Mouse (Mus musculus) spleen, adult 18-20 months (tissue): ENCODE results near the gene 1810009J06Rik.
"Not testable (repeated sequence)": the region's sequence is repeated elsewhere in the genome, so short reads cannot be mapped to it uniquely, and the experiment has no call there.

Experiments used
- DNase-seq, 2 experiments: peaks; one replicate each; pipeline ENCODE4 v3.0.0; 2022; ENCODE audit warnings: mixed read lengths in 2 of 2

The 1810009J06Rik gene

DNA sequence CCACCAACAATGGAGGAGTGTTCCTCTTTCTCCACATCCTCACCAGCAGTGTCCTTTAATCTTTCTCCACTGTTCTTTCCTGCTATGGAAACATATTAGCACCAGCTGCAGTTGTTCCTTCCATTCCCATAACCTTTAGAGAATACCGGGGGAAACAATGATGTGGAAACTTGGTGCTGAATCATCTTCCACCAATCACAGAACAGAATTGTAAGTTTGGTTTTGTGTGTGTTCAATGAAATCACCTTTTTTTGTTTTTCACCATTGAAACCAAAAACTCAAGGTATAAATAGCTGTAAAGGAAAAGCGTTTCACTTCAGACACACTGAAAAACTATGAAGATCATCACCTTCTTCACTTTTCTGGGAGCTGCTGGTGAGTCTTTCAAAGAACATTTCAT is at the start of gene 1810009J06Rik:
Gene 1810009J06Rik (plus strand): TSS at position 301 of the 400 bp plus-strand sequence.
- DNase-seq, result not testable (repeated sequence)

DNA sequence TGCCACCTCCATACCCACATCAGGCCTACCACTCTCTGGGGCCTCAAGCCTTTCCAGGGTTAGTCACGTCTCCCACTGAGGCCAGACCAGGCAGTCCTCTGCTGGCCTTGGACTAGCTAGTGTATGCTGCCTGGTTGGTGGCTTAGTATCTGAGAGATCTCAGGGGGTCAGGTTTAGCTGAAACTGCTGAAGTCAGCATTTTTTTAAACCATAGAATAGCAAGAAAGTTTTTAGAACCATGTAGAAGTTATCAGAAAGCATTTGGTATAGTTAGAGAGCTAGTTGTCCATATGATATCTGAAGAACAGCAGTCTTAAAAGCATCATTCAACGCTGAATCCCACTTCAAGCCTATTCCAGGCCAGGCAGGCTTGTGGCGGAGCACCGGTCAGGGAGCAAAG is 44.6 kb upstream of the 1810009J06Rik start:
- DNase-seq, result no peak

DNA sequence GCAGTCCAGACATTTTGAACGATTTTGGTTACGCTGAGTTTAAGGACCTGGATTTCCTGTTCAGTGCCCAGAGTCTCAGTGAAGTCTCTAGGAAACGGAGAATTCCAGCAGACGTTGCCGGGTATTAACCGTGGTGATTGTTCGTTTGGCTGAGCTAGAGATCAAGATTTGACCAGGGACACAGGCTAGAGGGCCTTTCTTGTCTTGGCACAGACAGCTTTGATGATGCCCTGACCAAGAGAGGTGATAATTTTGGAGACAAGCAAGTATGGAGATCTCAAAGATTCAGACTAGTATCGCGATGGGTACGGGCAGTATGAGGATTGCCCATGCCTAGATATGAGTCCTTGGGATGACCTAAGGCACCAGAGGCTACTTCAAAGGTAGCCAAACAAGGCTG is 24.1 kb upstream of the 1810009J06Rik start, which contains the start of gene 1700074P13Rik:
Gene 1700074P13Rik (minus strand): TSS at position 101 of the 400 bp plus-strand sequence.
- no peak for DNase-seq

DNA sequence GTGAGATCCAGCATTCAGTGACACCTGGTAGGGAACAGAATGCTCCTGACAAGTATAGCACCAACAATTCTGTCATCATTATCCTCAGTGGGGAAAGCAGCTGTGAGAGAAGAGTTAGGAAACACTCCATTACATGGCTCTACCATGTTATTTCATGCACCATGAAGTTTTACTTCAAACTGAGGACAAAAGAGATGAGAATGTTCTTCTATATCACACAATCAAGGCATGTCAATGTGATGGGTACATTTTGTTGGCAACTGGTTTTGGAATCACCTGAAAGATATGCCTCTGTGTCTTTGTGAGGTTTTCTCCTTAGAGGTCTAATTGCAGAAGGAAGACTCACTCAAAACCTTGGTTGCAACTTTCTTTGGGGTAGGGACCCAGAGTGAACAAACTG is 12.8 kb upstream of the 1810009J06Rik start, which contains the start of gene Gm4744:
Gene Gm4744 (minus strand): TSS at position 101 of the 400 bp plus-strand sequence.
- no peak for DNase-seq

DNA sequence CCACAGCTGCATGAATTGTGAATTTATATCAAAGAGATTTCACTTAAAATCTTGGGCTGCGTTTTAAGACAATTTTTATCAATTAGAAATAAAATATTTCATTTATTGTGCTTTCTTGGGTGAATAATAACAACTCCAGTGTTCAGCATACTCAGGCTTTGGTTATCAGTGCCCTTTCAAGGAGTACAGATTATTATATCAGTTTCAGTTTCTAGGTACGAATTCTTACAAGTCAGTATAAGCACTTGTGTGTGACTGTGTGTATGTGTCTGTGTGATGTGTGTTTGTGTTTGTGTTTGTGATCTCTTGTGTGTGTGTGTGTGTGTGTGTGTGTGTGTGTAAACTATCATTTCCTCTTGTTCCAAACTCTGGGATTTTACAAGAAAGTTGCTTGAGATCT is 10.8 kb upstream of the 1810009J06Rik start:
- no peak for DNase-seq

DNA sequence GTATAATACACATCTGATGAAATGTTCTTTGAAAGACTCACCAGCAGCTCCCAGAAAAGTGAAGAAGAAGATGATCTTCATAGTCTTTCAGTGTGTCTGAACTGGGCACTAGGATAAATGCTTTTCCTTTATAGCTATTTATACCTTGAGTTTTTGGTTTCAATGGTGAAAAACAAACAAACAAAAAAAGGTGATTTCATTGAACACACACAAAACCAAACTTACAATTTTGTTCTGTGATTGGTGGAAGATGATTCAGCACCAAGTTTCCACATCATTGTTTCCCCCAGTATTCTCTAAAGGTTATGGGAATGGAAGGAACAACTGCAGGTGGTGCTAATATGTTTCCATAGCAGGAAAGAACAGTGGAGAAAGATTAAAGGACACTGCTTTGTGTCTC is 34.8 kb downstream of the 1810009J06Rik start, which contains the start of gene Gm2663:
Gene Gm2663 (minus strand): TSS at position 101 of the 400 bp plus-strand sequence.
- not testable (repeated sequence) for DNase-seq

DNA sequence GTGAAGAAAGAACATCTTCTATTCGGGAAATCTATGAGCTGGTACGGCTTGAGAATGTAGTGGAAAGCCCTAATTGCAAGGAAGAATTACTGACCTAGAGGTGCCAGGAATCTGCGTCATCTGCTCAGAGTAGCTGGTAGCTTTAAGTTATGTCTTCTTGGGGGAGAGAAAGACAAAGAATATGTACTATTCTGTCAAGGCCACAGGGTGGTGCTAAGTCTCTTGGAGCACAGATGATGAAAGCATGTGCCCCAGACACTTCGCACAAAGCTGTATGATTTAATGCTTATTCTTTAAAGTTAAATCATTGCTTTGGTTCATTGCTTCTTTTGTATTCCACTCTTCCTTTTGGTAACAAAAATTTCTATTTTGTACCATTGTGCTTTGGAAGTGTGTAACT is 50.5 kb downstream of the 1810009J06Rik start:
- DNase-seq, result no peak
